Mouse (Mus musculus): Measurements from ENCODE around the gene Alk. TPM values are rescaled to one million over a fixed set of nuclear protein-coding genes. Genes with fewer than 3 reads are reported as not detected.

Gene Alk
- polyA plus RNA-seq, 1 experiment from 2014 or later: 0.61 TPM

GRCm38 (mm10) chr17:72039176-72039948 is 565.1 kb downstream of the Alk start:
- Histone ChIP-seq H3K36me3 (ENCODE audit: control insufficient read depth, insufficient read depth, low read length) (no peaks in the 10 kb centered on the region), H3K4me1 (replicated peaks; ENCODE audit: control insufficient read depth, insufficient read depth) (no peaks in the 10 kb centered on the region), H3K4me2 (replicated peaks; ENCODE audit: low read depth) (no peak overlapping the region), H3K9ac (ENCODE audit: low read length) (no peak overlapping the region), H3K4me3 (ENCODE audit: low read depth, low read length) (no peak overlapping the region), H3K9me3 (ENCODE audit: control insufficient read depth, low read length) (no peaks in the 10 kb centered on the region), H3K27me3 (ENCODE audit: control insufficient read depth, insufficient read depth, low read length) (no peaks in the 10 kb centered on the region), H3K27ac (replicated peaks) (no peak overlapping the region)
- WGBS: 65% methylated on average over 7 of the region's 7 CpGs
- DNase-seq (ENCODE audit: low spot score) (no peak), ATAC-seq (ENCODE audit: low FRiP score, low TSS enrichment) (no peak)
- TF ChIP-seq CTCF (IDR thresholded peaks at IDR 0.05; ENCODE audit: low read depth) (no peak), EP300 (optimal IDR thresholded peaks at IDR 0.05) (no peak)

GRCm38 (mm10) chr17:72038371-72038770 is 566.1 kb downstream of the Alk start:
- WGBS: 77% methylated on average over 5 of the region's 5 CpGs
- DNase-seq (ENCODE audit: low spot score) (no peak), ATAC-seq (ENCODE audit: low FRiP score, low TSS enrichment) (no peak)
- no peaks in the 10 kb centered on the region for H3K27me3 ChIP-seq (ENCODE audit: control insufficient read depth, insufficient read depth, low read length)
- TF ChIP-seq EP300 (optimal IDR thresholded peaks at IDR 0.05): no peak
- TF ChIP-seq CTCF (IDR thresholded peaks at IDR 0.05; ENCODE audit: low read depth): no peak
- H3K4me1 ChIP-seq (replicated peaks; ENCODE audit: control insufficient read depth, insufficient read depth): no peaks in the 10 kb centered on the region
- no peak overlapping the region for H3K4me2 ChIP-seq (replicated peaks; ENCODE audit: low read depth)
- no peaks in the 10 kb centered on the region for H3K9me3 ChIP-seq (ENCODE audit: control insufficient read depth, low read length)
- H3K9ac ChIP-seq (ENCODE audit: low read length): no peak overlapping the region
- H3K4me3 ChIP-seq (ENCODE audit: low read depth, low read length): no peak overlapping the region
- no peaks in the 10 kb centered on the region for H3K36me3 ChIP-seq (ENCODE audit: control insufficient read depth, insufficient read depth, low read length)
- no peak overlapping the region for H3K27ac ChIP-seq (replicated peaks)

- 78% methylated on average over 7 of the region's 7 CpGs for WGBS
- Histone ChIP-seq H3K4me1 (replicated peaks; ENCODE audit: control insufficient read depth, insufficient read depth) (no peaks in the 10 kb centered on the region), H3K27me3 (ENCODE audit: control insufficient read depth, insufficient read depth, low read length) (no peaks in the 10 kb centered on the region), H3K27ac (replicated peaks) (no peak overlapping the region), H3K4me3 (ENCODE audit: low read depth, low read length) (no peak overlapping the region), H3K4me2 (replicated peaks; ENCODE audit: low read depth) (no peak overlapping the region), H3K9ac (ENCODE audit: low read length) (no peak overlapping the region), H3K36me3 (ENCODE audit: control insufficient read depth, insufficient read depth, low read length) (no peaks in the 10 kb centered on the region), H3K9me3 (ENCODE audit: control insufficient read depth, low read length) (no peaks in the 10 kb centered on the region)
- no peak for DNase-seq (ENCODE audit: low spot score)
- no peak for TF ChIP-seq EP300 (optimal IDR thresholded peaks at IDR 0.05)
- ATAC-seq (ENCODE audit: low FRiP score, low TSS enrichment): no peak
Observed at GRCm38 (mm10) chr17:72030672-72031071, 573.8 kb downstream of the Alk start.

- ATAC-seq (ENCODE audit: low FRiP score, low TSS enrichment): no peak
- TF ChIP-seq CTCF (IDR thresholded peaks at IDR 0.05; ENCODE audit: low read depth) (no peak), EP300 (optimal IDR thresholded peaks at IDR 0.05) (no peak)
Observed at GRCm38 (mm10) chr17:72023323-72023722, 581.1 kb downstream of the Alk start.

GRCm38 (mm10) chr17:72021733-72022669 is 582.4 kb downstream of the Alk start:
- Histone ChIP-seq H3K4me1 (replicated peaks; ENCODE audit: control insufficient read depth, insufficient read depth) (no peaks in the 10 kb centered on the region), H3K9ac (ENCODE audit: low read length) (no peak overlapping the region), H3K27ac (replicated peaks) (no peak overlapping the region), H3K4me3 (ENCODE audit: low read depth, low read length) (no peak overlapping the region), H3K36me3 (ENCODE audit: control insufficient read depth, insufficient read depth, low read length) (no peaks in the 10 kb centered on the region), H3K4me2 (replicated peaks; ENCODE audit: low read depth) (no peak overlapping the region), H3K27me3 (ENCODE audit: control insufficient read depth, insufficient read depth, low read length) (no peaks in the 10 kb centered on the region), H3K9me3 (ENCODE audit: control insufficient read depth, low read length) (no peaks in the 10 kb centered on the region)
- no peak for ATAC-seq (ENCODE audit: low FRiP score, low TSS enrichment)
- DNase-seq (ENCODE audit: low spot score): no peak
- TF ChIP-seq CTCF (IDR thresholded peaks at IDR 0.05; ENCODE audit: low read depth) (no peak), EP300 (optimal IDR thresholded peaks at IDR 0.05) (no peak)
- WGBS: 80% methylated on average over 10 of the region's 10 CpGs

More at GRCm38 (mm10) chr17:72023323-72023722, 581.1 kb downstream of the Alk start:
- Histone ChIP-seq H3K4me1 (replicated peaks; ENCODE audit: control insufficient read depth, insufficient read depth) (no peaks in the 10 kb centered on the region), H3K4me3 (ENCODE audit: low read depth, low read length) (no peak overlapping the region), H3K4me2 (replicated peaks; ENCODE audit: low read depth) (no peak overlapping the region), H3K36me3 (ENCODE audit: control insufficient read depth, insufficient read depth, low read length) (no peaks in the 10 kb centered on the region), H3K27ac (replicated peaks) (no peak overlapping the region), H3K27me3 (ENCODE audit: control insufficient read depth, insufficient read depth, low read length) (no peaks in the 10 kb centered on the region), H3K9ac (ENCODE audit: low read length) (no peak overlapping the region), H3K9me3 (ENCODE audit: control insufficient read depth, low read length) (no peaks in the 10 kb centered on the region)
- no peak for DNase-seq (ENCODE audit: low spot score)
- 40% methylated on average over 9 of the region's 9 CpGs for WGBS

DNA sequence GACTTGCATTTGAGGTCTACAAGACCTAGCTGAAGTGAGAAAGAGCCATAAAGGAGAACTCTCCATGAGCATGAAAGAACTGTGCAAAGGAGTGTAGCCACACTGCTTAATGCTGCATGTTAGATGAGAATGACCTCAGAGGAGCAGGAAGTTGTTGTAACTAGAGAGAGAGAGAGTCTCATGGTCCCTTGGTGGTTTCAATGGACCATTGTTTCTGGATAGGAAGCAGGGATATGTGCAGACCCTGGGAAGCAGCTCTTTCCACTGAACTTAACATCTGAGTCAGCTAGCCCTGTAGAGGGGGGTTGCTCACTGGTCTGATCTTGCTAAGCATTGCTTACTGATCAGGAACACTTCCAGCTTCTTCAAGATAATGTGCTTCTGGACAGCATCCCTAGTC is 587.1 kb downstream of the Alk start:
- Histone ChIP-seq H3K9me3 (ENCODE audit: control insufficient read depth, low read length) (no peaks in the 10 kb centered on the region), H3K4me1 (replicated peaks; ENCODE audit: control insufficient read depth, insufficient read depth) (no peaks in the 10 kb centered on the region), H3K4me3 (ENCODE audit: low read depth, low read length) (no peak overlapping the region), H3K27ac (replicated peaks) (no peak overlapping the region), H3K36me3 (ENCODE audit: control insufficient read depth, insufficient read depth, low read length) (no peaks in the 10 kb centered on the region), H3K4me2 (replicated peaks; ENCODE audit: low read depth) (no peak overlapping the region), H3K9ac (ENCODE audit: low read length) (no peak overlapping the region), H3K27me3 (ENCODE audit: control insufficient read depth, insufficient read depth, low read length) (no peaks in the 10 kb centered on the region)
- DNase-seq (ENCODE audit: low spot score) (no peak), ATAC-seq (ENCODE audit: low FRiP score, low TSS enrichment) (no peak)
- TF ChIP-seq CTCF (IDR thresholded peaks at IDR 0.05; ENCODE audit: low read depth): no peak
- no peak for TF ChIP-seq EP300 (optimal IDR thresholded peaks at IDR 0.05)
